Mouse (Mus musculus): ENCODE data around the gene Pate4. TPM values are rescaled to one million over a fixed set of nuclear protein-coding genes. Genes with fewer than 3 reads are reported as not detected.
A peak's percentile ranks its signal among the peaks of the same experiment; 100 is the strongest.

The Pate4 gene
- total and polyA plus RNA-seq, 2 experiments from 2014 or later = not detected

GRCm38 (mm10) chr9:35564536-35565240 lies 47.1 kb downstream of the Pate4 start:
- H3K36me3 ChIP-seq (ENCODE audit: insufficient read depth, low read length) = peaks cover 27% of the 10 kb centered on the region
- H3K4me3 ChIP-seq (ENCODE audit: low read depth, low read length) = no peak overlapping the region
- 96% methylated on average over 5 of the region's 5 CpGs for WGBS

GRCm38 (mm10) chr9:35561583-35561982 lies 50.2 kb downstream of the Pate4 start:
- Histone ChIP-seq H3K9me3 (ENCODE audit: low read length) (no peaks in the 10 kb centered on the region), H3K27ac (ENCODE audit: low read depth, low read length) (no peak overlapping the region), H3K36me3 (ENCODE audit: insufficient read depth, low read length) (peaks cover 22% of the 10 kb centered on the region), H3K4me1 (ENCODE audit: insufficient read depth, low read length) (peaks cover 5% of the 10 kb centered on the region; the same call in 1 of the 2 replicates), H3K4me2 (ENCODE audit: low read depth, low read length, poor library complexity, severe bottlenecking) (no peak overlapping the region), H3K27me3 (ENCODE audit: insufficient read depth, low read length) (no peaks in the 10 kb centered on the region), H3K4me3 (ENCODE audit: low read depth, low read length) (no peak overlapping the region), H3K9ac (replicated peaks; ENCODE audit: low read length, poor library complexity, severe bottlenecking) (no peak overlapping the region)
- no peak for TF ChIP-seq CTCF (IDR thresholded peaks at IDR 0.05)
- no peak for DNase-seq (ENCODE audit: low spot score)
- no peak for ATAC-seq (ENCODE audit: low FRiP score)
- 91% methylated on average over 6 of the region's 6 CpGs for WGBS

More at GRCm38 (mm10) chr9:35564536-35565240, 47.1 kb downstream of the Pate4 start:
- H3K27ac ChIP-seq (ENCODE audit: low read depth, low read length) = no peak overlapping the region
- no peak overlapping the region for H3K9ac ChIP-seq (replicated peaks; ENCODE audit: low read length, poor library complexity, severe bottlenecking)
- no peaks in the 10 kb centered on the region for H3K4me1 ChIP-seq (ENCODE audit: insufficient read depth, low read length)
- H3K4me2 ChIP-seq (ENCODE audit: low read depth, low read length, poor library complexity, severe bottlenecking) = no peak overlapping the region
- no peaks in the 10 kb centered on the region for H3K9me3 ChIP-seq (ENCODE audit: low read length)
- DNase-seq (ENCODE audit: low spot score) (no peak), ATAC-seq (ENCODE audit: low FRiP score) (no peak)
- no peaks in the 10 kb centered on the region for H3K27me3 ChIP-seq (ENCODE audit: insufficient read depth, low read length)
- no peak for TF ChIP-seq CTCF (IDR thresholded peaks at IDR 0.05)

- Histone ChIP-seq H3K27me3 (ENCODE audit: insufficient read depth, low read length) (no peaks in the 10 kb centered on the region), H3K4me3 (ENCODE audit: low read depth, low read length) (no peak overlapping the region), H3K27ac (ENCODE audit: low read depth, low read length) (no peak overlapping the region), H3K36me3 (ENCODE audit: insufficient read depth, low read length) (peaks cover 19% of the 10 kb centered on the region), H3K4me1 (ENCODE audit: insufficient read depth, low read length) (peaks cover 5% of the 10 kb centered on the region; the same call in 1 of the 2 replicates), H3K9ac (replicated peaks; ENCODE audit: low read length, poor library complexity, severe bottlenecking) (no peak overlapping the region), H3K9me3 (ENCODE audit: low read length) (no peaks in the 10 kb centered on the region), H3K4me2 (ENCODE audit: low read depth, low read length, poor library complexity, severe bottlenecking) (no peak overlapping the region)
- WGBS = 90% methylated on average over 11 of the region's 11 CpGs
- ATAC-seq (ENCODE audit: low FRiP score) (no peak), DNase-seq (ENCODE audit: low spot score) (no peak)
- TF ChIP-seq CTCF (IDR thresholded peaks at IDR 0.05) = no peak
These were observed 50.7 kb downstream of the Pate4 start for GRCm38 (mm10) chr9:35561076-35561475.

- DNase-seq (ENCODE audit: low spot score) (peak; percentile 97), ATAC-seq (ENCODE audit: low FRiP score) (peak; percentile 88)
- TF ChIP-seq CTCF (IDR thresholded peaks at IDR 0.05) = no peak
- H3K4me3 ChIP-seq (ENCODE audit: low read depth, low read length) = peak overlapping the region; percentile 54
- WGBS = 2% methylated on average over 31 of the region's 31 CpGs
- H3K9me3 ChIP-seq (ENCODE audit: low read length) = no peaks in the 10 kb centered on the region
- no peaks in the 10 kb centered on the region for H3K27me3 ChIP-seq (ENCODE audit: insufficient read depth, low read length)
- H3K4me1 ChIP-seq (ENCODE audit: insufficient read depth, low read length) = peaks cover 5% of the 10 kb centered on the region; the same call in 1 of the 2 replicates
- H3K9ac ChIP-seq (replicated peaks; ENCODE audit: low read length, poor library complexity, severe bottlenecking) = peak overlapping the region; percentile 67
- H3K27ac ChIP-seq (ENCODE audit: low read depth, low read length) = peak overlapping the region; percentile 82
- H3K4me2 ChIP-seq (ENCODE audit: low read depth, low read length, poor library complexity, severe bottlenecking) = peak overlapping the region; percentile 88
- peaks cover 13% of the 10 kb centered on the region for H3K36me3 ChIP-seq (ENCODE audit: insufficient read depth, low read length)
These were observed 52.5 kb downstream of the Pate4 start for GRCm38 (mm10) chr9:35559009-35559890.

- Histone ChIP-seq H3K27ac (ENCODE audit: low read depth, low read length) (peak within 1 kb of the TSS; percentile 82), H3K9me3 (ENCODE audit: low read length) (no peaks in the 10 kb centered on the region), H3K27me3 (ENCODE audit: insufficient read depth, low read length) (no peaks in the 10 kb centered on the region), H3K4me2 (ENCODE audit: low read depth, low read length, poor library complexity, severe bottlenecking) (peak within 1 kb of the TSS; percentile 88), H3K36me3 (ENCODE audit: insufficient read depth, low read length) (peaks cover 18% of the 10 kb centered on the region), H3K9ac (replicated peaks; ENCODE audit: low read length, poor library complexity, severe bottlenecking) (peak within 1 kb of the TSS; percentile 67), H3K4me3 (ENCODE audit: low read depth, low read length) (peak within 1 kb of the TSS; percentile 54), H3K4me1 (ENCODE audit: insufficient read depth, low read length) (peaks cover 5% of the 10 kb centered on the region; the same call in 1 of the 2 replicates)
- WGBS = under 1% methylated on average over 53 of the region's 59 CpGs
- DNase-seq (ENCODE audit: low spot score) (peak; percentile 82), ATAC-seq (ENCODE audit: low FRiP score) (peak; percentile 88)
- no peak for TF ChIP-seq CTCF (IDR thresholded peaks at IDR 0.05)
These were observed 53.3 kb downstream of the Pate4 start, which contains the start of the genes Ddx25 and Pus3 for GRCm38 (mm10) chr9:35558257-35559008. Gene Ddx25, minus strand, starts transcription at chr9:35558528. Gene Pus3, plus strand, starts transcription at chr9:35558595.

Other genes starting within 250 kb of the Pate4 start
- gene Cdon, start 190.8 kb downstream of the Pate4 start, total RNA-seq (2014; rRNA removed) = 11.4 and 12.3 TPM in 2 replicates
- gene Cdon, start 190.8 kb downstream of the Pate4 start, polyA plus RNA-seq (2015; fragmentation: Nextera tagmentation; extraction: Ambion mirVana) = 0.65 and 0.81 TPM in 2 replicates
- not detected in 2 replicates for gene Gm1113, start 93.7 kb downstream of the Pate4 start, total RNA-seq (2014; rRNA removed)
- not detected in 2 replicates for gene Gm1113, start 93.7 kb downstream of the Pate4 start, polyA plus RNA-seq (2015; fragmentation: Nextera tagmentation; extraction: Ambion mirVana)
- 24.1 and 28.6 TPM in 2 replicates for gene Ddx25, start 53.4 kb downstream of the Pate4 start, total RNA-seq (2014; rRNA removed)
- gene Ddx25, start 53.4 kb downstream of the Pate4 start, polyA plus RNA-seq (2015; fragmentation: Nextera tagmentation; extraction: Ambion mirVana) = 28.5 and 28.7 TPM in 2 replicates
- gene Pus3, start 53.3 kb downstream of the Pate4 start, total RNA-seq (2014; rRNA removed) = 9.6 and 12.8 TPM in 2 replicates
- gene Pus3, start 53.3 kb downstream of the Pate4 start, polyA plus RNA-seq (2015; fragmentation: Nextera tagmentation; extraction: Ambion mirVana) = 13.3 and 14.2 TPM in 2 replicates
- 0.14 and 0.33 TPM in 2 replicates for gene Pate2, start 41.7 kb downstream of the Pate4 start, total RNA-seq (2014; rRNA removed)
- gene Pate2, start 41.7 kb downstream of the Pate4 start, polyA plus RNA-seq (2015; fragmentation: Nextera tagmentation; extraction: Ambion mirVana) = 0.42 and 0.54 TPM in 2 replicates
- 7.9 and 8.9 TPM in 2 replicates for gene Hyls1, start 41.5 kb downstream of the Pate4 start, total RNA-seq (2014; rRNA removed)
- gene Hyls1, start 41.5 kb downstream of the Pate4 start, polyA plus RNA-seq (2015; fragmentation: Nextera tagmentation; extraction: Ambion mirVana) = 9.2 and 10.7 TPM in 2 replicates
- not detected in 2 replicates for gene Pate3, start 36.3 kb upstream of the Pate4 start, total RNA-seq (2014; rRNA removed)
- gene Pate3, start 36.3 kb upstream of the Pate4 start, polyA plus RNA-seq (2015; fragmentation: Nextera tagmentation; extraction: Ambion mirVana) = not detected in 2 replicates
- gene Pate1, start 75.4 kb upstream of the Pate4 start, total RNA-seq (2014; rRNA removed) = not detected in 2 replicates
- gene Pate1, start 75.4 kb upstream of the Pate4 start, polyA plus RNA-seq (2015; fragmentation: Nextera tagmentation; extraction: Ambion mirVana) = not detected in 2 replicates
- gene Gm17677, start 129.1 kb upstream of the Pate4 start, total RNA-seq (2014; rRNA removed) = not detected in 2 replicates
- gene Gm17677, start 129.1 kb upstream of the Pate4 start, polyA plus RNA-seq (2015; fragmentation: Nextera tagmentation; extraction: Ambion mirVana) = not detected in 2 replicates
- not detected in 2 replicates for gene Gm17727, start 166.2 kb upstream of the Pate4 start, total RNA-seq (2014; rRNA removed)
- gene Gm17727, start 166.2 kb upstream of the Pate4 start, polyA plus RNA-seq (2015; fragmentation: Nextera tagmentation; extraction: Ambion mirVana) = not detected in 2 replicates
- not detected in 2 replicates for gene Gm27235, start 178.2 kb upstream of the Pate4 start, total RNA-seq (2014; rRNA removed)
- gene Gm27235, start 178.2 kb upstream of the Pate4 start, polyA plus RNA-seq (2015; fragmentation: Nextera tagmentation; extraction: Ambion mirVana) = not detected in 2 replicates
- gene D730048I06Rik, start 178.2 kb upstream of the Pate4 start, total RNA-seq (2014; rRNA removed) = not detected in 2 replicates
- not detected in 2 replicates for gene D730048I06Rik, start 178.2 kb upstream of the Pate4 start, polyA plus RNA-seq (2015; fragmentation: Nextera tagmentation; extraction: Ambion mirVana)
- not detected in 2 replicates for gene 9230110F15Rik, start 232.2 kb upstream of the Pate4 start, total RNA-seq (2014; rRNA removed)
- not detected in 2 replicates for gene 9230110F15Rik, start 232.2 kb upstream of the Pate4 start, polyA plus RNA-seq (2015; fragmentation: Nextera tagmentation; extraction: Ambion mirVana)

All from midbrain, postnatal 0 days (tissue).